Mouse (Mus musculus): Measurements from ENCODE around the gene Styk1.

- TF ChIP-seq EP300 (IDR thresholded peaks at IDR 0.05; ENCODE audit: low read depth): no peak
- no peak for TF ChIP-seq CTCF (IDR thresholded peaks at IDR 0.05; ENCODE audit: low read depth)
Measured at GRCm38 (mm10) chr6:131402606-131403005, 49.2 kb upstream of the Styk1 start.
